Mouse (Mus musculus) kidney, embryonic 14.5 days (tissue): Measurements from ENCODE around the gene Dbf4. TPM values are rescaled to one million over a fixed set of nuclear protein-coding genes. Genes with fewer than 3 reads are reported as not detected.

Experiments
- ATAC-seq: fragments of 200-750 bp; cut with Nextera tagmentation; 2 replicates; pipeline ENCODE4 v1.8.0; 2017; ENCODE audit warnings: moderate number of reproducible peaks, mild to moderate bottlenecking, moderate TSS enrichment, moderate library complexity; ENCODE audit not compliant: low FRiP score, low TSS enrichment
- H3K27ac ChIP-seq: fragments of 300-500 bp; sonication (generic); 2 replicates; pipeline ENCODE4 v1.5.1; 2014; ENCODE audit warnings: low read depth, mild to moderate bottlenecking, low read length, moderate library complexity, mixed read lengths
- H3K27me3 ChIP-seq: fragments of 300-500 bp; sonication (generic); 2 replicates; pipeline ENCODE4 v1.6.1; 2014; ENCODE audit warnings: mild to moderate bottlenecking, low read length; ENCODE audit not compliant: control insufficient read depth, insufficient read depth
- H3K36me3 ChIP-seq: fragments of 300-500 bp; sonication (generic); 2 replicates; pipeline ENCODE4 v1.6.1; 2014; ENCODE audit warnings: low read length, mixed read lengths; ENCODE audit not compliant: control insufficient read depth, insufficient read depth
- H3K4me1 ChIP-seq: fragments of 300-500 bp; sonication (generic); 2 replicates; pipeline ENCODE4 v1.6.1; 2014; ENCODE audit warnings: low read length, mixed read lengths; ENCODE audit not compliant: control insufficient read depth, insufficient read depth
- H3K4me2 ChIP-seq: fragments of 300-500 bp; sonication (generic); replicated peaks from 2 replicates; pipeline ENCODE4 v1.6.1; 2014; ENCODE audit warnings: low read depth, mild to moderate bottlenecking, low read length
- H3K4me3 ChIP-seq: fragments of 300-500 bp; sonication (generic); 2 replicates; pipeline ENCODE4 v1.5.1; 2014; ENCODE audit warnings: mild to moderate bottlenecking, low read length
- H3K9ac ChIP-seq: fragments of 300-500 bp; sonication (generic); 2 replicates; pipeline ENCODE4 v1.6.1; 2014; ENCODE audit warnings: low read depth, mild to moderate bottlenecking, low read length, moderate library complexity
- H3K9me3 ChIP-seq: fragments of 300-500 bp; sonication (generic); 2 replicates; pipeline ENCODE4 v1.6.1; 2016; ENCODE audit warnings: low read length; ENCODE audit not compliant: control insufficient read depth
- WGBS: fragments of 180-500 bp; shearing (Covaris S2); extraction: QIAGEN DNeasy Blood & Tissue Kit; methylation state at CpG from one replicate; pipeline ENCODE4 v1.1.7; 2014; 5-methylcytosine and 5-hydroxymethylcytosine counted together
- polyA plus RNA-seq: library from polyadenylated mRNA; unstranded; fragments of >200 nt; fragmentation: Nextera tagmentation; extraction: Ambion mirVana; gene quantifications from 2 replicates; pipeline ENCODE4 v1.2.1, GENCODE M21; 2014

The Dbf4 gene
- polyA plus RNA-seq, 1 experiment from 2014 or later = 64.7 TPM

GRCm38 (mm10) chr5:8421424-8421823 is 1.1 kb downstream of the Dbf4 start:
- ATAC-seq = no peak
- Histone ChIP-seq H3K9ac (peak overlapping the region; percentile 90), H3K4me1 (no peaks in the 10 kb centered on the region), H3K36me3 (peaks cover 24% of the 10 kb centered on the region), H3K4me3 (peak overlapping the region; percentile 87), H3K9me3 (no peaks in the 10 kb centered on the region), H3K27ac (no peak overlapping the region), H3K27me3 (no peaks in the 10 kb centered on the region), H3K4me2 (peak overlapping the region; percentile 56)
- WGBS = 12% methylated on average over 3 of the region's 3 CpGs

GRCm38 (mm10) chr5:8417443-8417842 is 5.1 kb downstream of the Dbf4 start:
- no peak overlapping the region for H3K27ac ChIP-seq
- no peak for ATAC-seq
- peaks cover 39% of the 10 kb centered on the region for H3K36me3 ChIP-seq
- H3K4me3 ChIP-seq = no peak overlapping the region
- no peak overlapping the region for H3K9ac ChIP-seq
- no peaks in the 10 kb centered on the region for H3K27me3 ChIP-seq
- 80% methylated on average over 1 of the region's 1 CpGs for WGBS
- H3K4me2 ChIP-seq = no peak overlapping the region
- H3K9me3 ChIP-seq = no peaks in the 10 kb centered on the region
- H3K4me1 ChIP-seq = no peaks in the 10 kb centered on the region

- Histone ChIP-seq H3K9ac (no peak overlapping the region), H3K4me3 (no peak overlapping the region), H3K27me3 (no peaks in the 10 kb centered on the region), H3K4me2 (no peak overlapping the region), H3K9me3 (no peaks in the 10 kb centered on the region), H3K36me3 (peaks cover 42% of the 10 kb centered on the region), H3K4me1 (no peaks in the 10 kb centered on the region), H3K27ac (no peak overlapping the region)
- no peak for ATAC-seq
- WGBS = 94% methylated on average over 3 of the region's 3 CpGs
These were observed 5.7 kb downstream of the Dbf4 start for GRCm38 (mm10) chr5:8416683-8417413.

GRCm38 (mm10) chr5:8408746-8409145 is 13.8 kb downstream of the Dbf4 start:
- Histone ChIP-seq H3K4me2 (no peak overlapping the region), H3K9me3 (no peaks in the 10 kb centered on the region), H3K27me3 (no peaks in the 10 kb centered on the region), H3K4me3 (no peak overlapping the region), H3K36me3 (peaks cover 65% of the 10 kb centered on the region), H3K27ac (no peak overlapping the region), H3K9ac (no peak overlapping the region), H3K4me1 (no peaks in the 10 kb centered on the region)
- no peak for ATAC-seq
- 92% methylated on average over 4 of the region's 4 CpGs for WGBS

- no peak overlapping the region for H3K4me2 ChIP-seq
- ATAC-seq = no peak
These were observed 24.8 kb downstream of the Dbf4 start for GRCm38 (mm10) chr5:8397587-8398249.

GRCm38 (mm10) chr5:8393891-8394583 is 28.5 kb downstream of the Dbf4 start:
- WGBS = 88% methylated on average over 1 of the region's 1 CpGs
- Histone ChIP-seq H3K27me3 (no peaks in the 10 kb centered on the region), H3K4me1 (no peaks in the 10 kb centered on the region), H3K27ac (no peak overlapping the region), H3K4me3 (no peak overlapping the region), H3K4me2 (no peak overlapping the region), H3K9ac (no peak overlapping the region), H3K36me3 (peaks cover 21% of the 10 kb centered on the region), H3K9me3 (no peaks in the 10 kb centered on the region)
- no peak for ATAC-seq

More at GRCm38 (mm10) chr5:8397587-8398249, 24.8 kb downstream of the Dbf4 start:
- no peaks in the 10 kb centered on the region for H3K4me1 ChIP-seq
- no peaks in the 10 kb centered on the region for H3K9me3 ChIP-seq
- no peak overlapping the region for H3K27ac ChIP-seq
- H3K27me3 ChIP-seq = no peaks in the 10 kb centered on the region
- no peak overlapping the region for H3K4me3 ChIP-seq
- peaks cover 44% of the 10 kb centered on the region for H3K36me3 ChIP-seq
- no peak overlapping the region for H3K9ac ChIP-seq
- WGBS = 94% methylated on average over 13 of the region's 13 CpGs

- Histone ChIP-seq H3K27ac (no peak overlapping the region), H3K4me2 (no peak overlapping the region)
- WGBS = 89% methylated on average over 5 of the region's 5 CpGs
These were observed 48.1 kb downstream of the Dbf4 start for GRCm38 (mm10) chr5:8374297-8374906.

GRCm38 (mm10) chr5:8373415-8373814 is 49.1 kb downstream of the Dbf4 start:
- no peaks in the 10 kb centered on the region for H3K27me3 ChIP-seq
- no peaks in the 10 kb centered on the region for H3K4me1 ChIP-seq
- H3K4me3 ChIP-seq = no peak overlapping the region
- H3K4me2 ChIP-seq = no peak overlapping the region
- WGBS = 86% methylated on average over 4 of the region's 4 CpGs
- no peaks in the 10 kb centered on the region for H3K9me3 ChIP-seq
- no peak overlapping the region for H3K9ac ChIP-seq
- ATAC-seq = no peak
- H3K36me3 ChIP-seq = no peaks in the 10 kb centered on the region
- no peak overlapping the region for H3K27ac ChIP-seq

More at GRCm38 (mm10) chr5:8374297-8374906, 48.1 kb downstream of the Dbf4 start:
- no peak overlapping the region for H3K9ac ChIP-seq
- no peaks in the 10 kb centered on the region for H3K36me3 ChIP-seq
- no peak overlapping the region for H3K4me3 ChIP-seq
- H3K9me3 ChIP-seq = no peaks in the 10 kb centered on the region
- H3K4me1 ChIP-seq = no peaks in the 10 kb centered on the region
- no peak for ATAC-seq
- no peaks in the 10 kb centered on the region for H3K27me3 ChIP-seq
